Mouse (Mus musculus): ENCODE measurements at regions not wholly inside any gene's neighbourhood (a gene's known extent, or its start where the extent isn't known, plus 50 kb on each side); places are given as distances from the start of the nearest gene placed in this dataset.

- TF ChIP-seq POLR2A (IDR thresholded peaks at IDR 0.05; ENCODE audit: insufficient read depth, low read depth, low read length) (no peak), CTCF (IDR thresholded peaks at IDR 0.05; ENCODE audit: insufficient read depth, low read depth, low read length) (no peak)
Observed at GRCm38 (mm10) chr1:35435721-35436120, 585.9 kb downstream of the Plekhb2 start.

Measured in olfactory bulb, adult 2 months (tissue).